ENCODE assay signal across 9 mouse cellular contexts in genomic region chr2:30690307-30690706, GRCm38 (mm10).
A peak's percentile ranks its signal among the peaks of the same experiment; 100 is the strongest.
DNase-seq lines count a peak whose midpoint lies in the region; ATAC-seq and TF ChIP-seq lines count a peak whose summit lies in the region.
"Had no signal": no experiment of that assay in that cellular context is flagged by ENCODE, and none has a peak within 500 bp of the region (broad histone marks: within the 10 kb centered on the region; RNA-seq: fewer than 3 reads in every experiment).

No protein-coding gene starts in this region.

- 68% methylated on average over 11 of the region's 11 CpGs for WGBS in heart, embryonic 12.5 days
- 61% methylated on average over 11 of the region's 11 CpGs for WGBS in lung, postnatal 0 days

- peak overlapping the region; percentile 95 for H3K27ac ChIP-seq in bone marrow macrophage, adult 2 months (ENCODE audit: insufficient read depth, low read depth, low read length)
- H3K27ac ChIP-seq in heart, embryonic 12.5 days (ENCODE audit: poor library complexity, severe bottlenecking) = peak overlapping the region; percentile 65
- H3K27ac ChIP-seq in lung, postnatal 0 days (ENCODE audit: low read length) = peak overlapping the region; percentile 81

- peak overlapping the region; percentile 72 for H3K4me3 ChIP-seq in E14TG2a.4 (replicated peaks; ENCODE audit: low read length)
- no peak overlapping the region for H3K4me3 ChIP-seq in bone marrow macrophage, adult 2 months (ENCODE audit: insufficient read depth, low read length)
- no peak overlapping the region for H3K4me3 ChIP-seq in heart, embryonic 12.5 days
- H3K4me3 ChIP-seq in lung, postnatal 0 days (ENCODE audit: low read depth, low read length) = no peak overlapping the region
- H3K4me3 ChIP-seq: erythroblast, embryonic 14.5 days had no signal

- H3K36me3 ChIP-seq in E14TG2a.4 (ENCODE audit: insufficient read depth, low read length) = no peaks in the 10 kb centered on the region
- no peaks in the 10 kb centered on the region for H3K36me3 ChIP-seq in heart, embryonic 12.5 days
- H3K36me3 ChIP-seq in lung, postnatal 0 days (ENCODE audit: insufficient read depth, low read length) = no peaks in the 10 kb centered on the region

- DNase-seq in kidney, adult 9 months = peak; percentile 77
- DNase-seq in lung, postnatal 0 days (ENCODE audit: low spot score) = peak; percentile 90
- DNase-seq in spleen, adult 18-20 months = peak; percentile 57 to 64
- DNase-seq in left cerebral cortex, adult 11 months (ENCODE audit: low spot score) = no peak
- DNase-seq in layer of hippocampus, adult 9-10 months (ENCODE audit: low spot score) = no peak

- TF ChIP-seq CTCF in E14TG2a.4 (conservative IDR thresholded peaks at IDR 0.05; ENCODE audit: low read length) = no peak
- TF ChIP-seq CTCF in bone marrow macrophage, adult 2 months (IDR thresholded peaks at IDR 0.05; ENCODE audit: low read depth, low read length) = no peak
- TF ChIP-seq CTCF in lung, postnatal 0 days (IDR thresholded peaks at IDR 0.05) = no peak

- H3K9me3 ChIP-seq in E14TG2a.4 (ENCODE audit: low read length) = no peaks in the 10 kb centered on the region
- H3K9me3 ChIP-seq in heart, embryonic 12.5 days (replicated peaks) = no peaks in the 10 kb centered on the region
- H3K9me3 ChIP-seq in lung, postnatal 0 days (ENCODE audit: low read length) = no peaks in the 10 kb centered on the region

- peak; percentile 99 for TF ChIP-seq EP300 in lung, postnatal 0 days (IDR thresholded peaks at IDR 0.05)

- no peak overlapping the region for H3K9ac ChIP-seq in heart, embryonic 12.5 days
- no peak overlapping the region for H3K9ac ChIP-seq in lung, postnatal 0 days (replicated peaks; ENCODE audit: low read depth)

- no peak for ATAC-seq in heart, embryonic 12.5 days (ENCODE audit: insufficient number of reproducible peaks, low FRiP score)
- ATAC-seq in lung, postnatal 0 days = peak; percentile 71

- no peak overlapping the region for H3K4me2 ChIP-seq in heart, embryonic 12.5 days
- no peak overlapping the region for H3K4me2 ChIP-seq in lung, postnatal 0 days (replicated peaks; ENCODE audit: low read depth, low read length)

- peaks cover 88% of the 10 kb centered on the region for H3K4me1 ChIP-seq in E14TG2a.4 (replicated peaks; ENCODE audit: low read depth, low read length)
- H3K4me1 ChIP-seq in bone marrow macrophage, adult 2 months (ENCODE audit: control insufficient read depth, insufficient read depth, low read length) = peaks cover 36% of the 10 kb centered on the region
- peaks cover 67% of the 10 kb centered on the region for H3K4me1 ChIP-seq in heart, embryonic 12.5 days (replicated peaks)
- peaks cover 21% of the 10 kb centered on the region for H3K4me1 ChIP-seq in lung, postnatal 0 days (ENCODE audit: insufficient read depth, low read depth, low read length)

- peaks cover 55% of the 10 kb centered on the region for H3K27me3 ChIP-seq in E14TG2a.4 (ENCODE audit: insufficient read depth, low read length)
- no peaks in the 10 kb centered on the region for H3K27me3 ChIP-seq in heart, embryonic 12.5 days (replicated peaks)
- no peaks in the 10 kb centered on the region for H3K27me3 ChIP-seq in lung, postnatal 0 days (replicated peaks; ENCODE audit: insufficient read depth, low read length)

- no peak for TF ChIP-seq POLR2A in bone marrow macrophage, adult 2 months (IDR thresholded peaks at IDR 0.05; ENCODE audit: borderline replicate concordance, low read depth, low read length)

Comparison
In these comparisons a context has a peak if more than half of its experiments do, and no peak if none do; other contexts are left out.
1. DNase-seq: peak in kidney, adult 9 months (single experiment), lung, postnatal 0 days (single experiment) and spleen, adult 18-20 months (2 of 2); none in left cerebral cortex, adult 11 months (single experiment) and layer of hippocampus, adult 9-10 months (single experiment).
2. Peak in every context shown above with its lines, with median percentiles within 50 percentile points of each other: H3K27ac ChIP-seq.